Mouse (Mus musculus): ENCODE data around the gene Oca2. TPM values are rescaled to one million over a fixed set of nuclear protein-coding genes. Genes with fewer than 3 reads are reported as not detected.

Gene Oca2
- polyA plus RNA-seq, 1 experiment from 2014 or later: not detected

DNA sequence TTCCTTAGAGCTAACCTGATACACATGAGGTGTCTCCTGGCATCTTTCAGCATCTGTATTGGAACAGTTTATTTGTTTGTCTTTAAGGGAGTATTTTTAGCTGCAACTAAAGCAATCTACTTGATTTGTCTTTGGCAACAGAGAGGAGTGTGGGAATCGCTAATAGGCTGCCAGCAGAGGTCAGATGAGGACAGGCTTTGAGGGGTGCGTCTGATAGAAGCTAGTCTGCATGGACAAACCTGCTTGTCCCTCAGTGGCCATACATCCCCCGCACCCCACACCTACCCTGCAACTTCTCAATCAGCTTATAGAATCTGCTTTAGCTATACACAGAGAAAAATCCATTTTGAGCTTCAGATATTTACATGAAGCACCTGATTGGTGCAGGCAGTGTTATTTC lies 109.0 kb downstream of the Oca2 start:
- H3K9ac ChIP-seq (replicated peaks): no peak overlapping the region
- ATAC-seq (no peak), DNase-seq (no peak)
- no peaks in the 10 kb centered on the region for H3K9me3 ChIP-seq (ENCODE audit: low read length)
- no peak overlapping the region for H3K4me2 ChIP-seq (ENCODE audit: low read depth, low read length)
- H3K36me3 ChIP-seq (replicated peaks; ENCODE audit: insufficient read depth, low read length): no peaks in the 10 kb centered on the region
- H3K27ac ChIP-seq (ENCODE audit: low read depth): no peak overlapping the region
- H3K27me3 ChIP-seq (ENCODE audit: insufficient read depth, low read length): no peaks in the 10 kb centered on the region
- no peaks in the 10 kb centered on the region for H3K4me1 ChIP-seq (ENCODE audit: insufficient read depth)
- TF ChIP-seq EP300 (IDR thresholded peaks at IDR 0.05; ENCODE audit: low read depth): no peak
- TF ChIP-seq CTCF (IDR thresholded peaks at IDR 0.05; ENCODE audit: low read depth): no peak
- H3K4me3 ChIP-seq (ENCODE audit: low read depth, low read length): no peak overlapping the region
- WGBS (ENCODE audit: insufficient replicate concordance): 45% methylated on average over 3 of the region's 3 CpGs

- no peak overlapping the region for H3K27ac ChIP-seq (ENCODE audit: low read depth)
- no peaks in the 10 kb centered on the region for H3K4me1 ChIP-seq (ENCODE audit: insufficient read depth)
- no peaks in the 10 kb centered on the region; the same call in 1 of the 2 replicates for H3K9me3 ChIP-seq (ENCODE audit: low read length)
- DNase-seq: no peak
- no peak overlapping the region for H3K4me3 ChIP-seq (ENCODE audit: low read depth, low read length)
- H3K4me2 ChIP-seq (ENCODE audit: low read depth, low read length): no peak overlapping the region
- TF ChIP-seq EP300 (IDR thresholded peaks at IDR 0.05; ENCODE audit: low read depth): no peak
- TF ChIP-seq CTCF (IDR thresholded peaks at IDR 0.05; ENCODE audit: low read depth): no peak
- H3K27me3 ChIP-seq (ENCODE audit: insufficient read depth, low read length): no peaks in the 10 kb centered on the region
- no peak for ATAC-seq
- no peak overlapping the region for H3K9ac ChIP-seq (replicated peaks)
- H3K36me3 ChIP-seq (replicated peaks; ENCODE audit: insufficient read depth, low read length): no peaks in the 10 kb centered on the region
- 68% methylated on average over 4 of the region's 4 CpGs for WGBS (ENCODE audit: insufficient replicate concordance)
Observed at GRCm38 (mm10) chr7:56356658-56357342, 117.2 kb downstream of the Oca2 start.

DNA sequence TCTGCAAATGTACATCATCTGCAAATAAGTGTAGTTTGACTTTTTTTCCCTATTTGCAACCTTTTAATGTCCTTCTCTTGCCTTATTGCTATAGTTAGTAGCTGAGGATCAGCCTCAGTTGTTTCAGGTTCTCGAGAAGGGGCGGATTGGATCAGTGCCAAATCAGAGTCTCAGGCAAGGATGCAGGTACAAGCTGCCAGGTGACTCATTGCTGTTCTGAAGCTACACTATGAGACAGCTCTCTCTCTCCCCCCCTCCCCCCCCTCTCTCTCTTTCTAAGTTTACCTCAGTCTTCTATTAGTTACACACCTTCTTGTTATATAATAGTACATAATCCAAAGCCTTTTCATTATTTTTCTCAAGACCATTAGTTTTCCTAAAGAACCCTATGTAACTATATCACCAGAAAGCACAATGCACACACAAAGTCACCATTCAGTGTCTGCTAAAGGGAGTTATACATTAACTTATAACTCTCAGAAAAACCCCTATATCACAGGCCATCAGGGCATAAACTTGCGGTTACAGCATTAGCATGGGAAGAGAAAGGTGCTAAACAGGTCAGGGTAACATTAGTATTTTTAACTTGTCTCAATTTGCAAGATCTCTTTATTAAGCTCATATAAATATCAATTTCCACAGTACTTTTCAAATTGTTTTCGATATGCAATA lies 142.3 kb downstream of the Oca2 start:
- Histone ChIP-seq H3K9ac (replicated peaks) (no peak overlapping the region), H3K4me2 (ENCODE audit: low read depth, low read length) (no peak overlapping the region), H3K4me1 (ENCODE audit: insufficient read depth) (no peaks in the 10 kb centered on the region), H3K9me3 (ENCODE audit: low read length) (no peaks in the 10 kb centered on the region), H3K27me3 (ENCODE audit: insufficient read depth, low read length) (no peaks in the 10 kb centered on the region), H3K36me3 (replicated peaks; ENCODE audit: insufficient read depth, low read length) (no peaks in the 10 kb centered on the region), H3K27ac (ENCODE audit: low read depth) (no peak overlapping the region), H3K4me3 (ENCODE audit: low read depth, low read length) (no peak overlapping the region)
- TF ChIP-seq CTCF (IDR thresholded peaks at IDR 0.05; ENCODE audit: low read depth): no peak
- no peak for TF ChIP-seq EP300 (IDR thresholded peaks at IDR 0.05; ENCODE audit: low read depth)
- DNase-seq: no peak
- ATAC-seq: no peak
- 70% methylated on average over 4 of the region's 4 CpGs for WGBS (ENCODE audit: insufficient replicate concordance)

DNA sequence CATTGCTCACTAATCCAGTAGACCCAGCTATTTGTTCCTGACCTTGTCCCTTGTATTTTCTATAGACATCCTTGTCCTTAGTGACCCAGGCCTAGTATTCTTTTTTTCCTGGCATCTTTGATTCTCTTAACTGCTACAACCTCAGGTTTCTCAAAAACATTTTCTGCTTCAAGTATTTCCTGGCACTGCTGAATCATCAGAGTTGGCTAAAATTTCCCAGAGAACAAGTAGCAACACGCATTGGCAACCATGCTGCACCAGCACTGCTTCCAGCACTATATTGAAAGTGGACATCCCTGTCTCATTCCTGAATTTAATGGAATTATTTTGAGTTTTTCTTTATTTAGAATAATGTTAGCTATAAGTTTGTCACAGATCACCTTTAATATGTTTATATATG lies 143.1 kb downstream of the Oca2 start:
- H3K9ac ChIP-seq (replicated peaks): no peak overlapping the region
- WGBS (ENCODE audit: insufficient replicate concordance): 64% methylated on average over 1 of the region's 1 CpGs
- TF ChIP-seq CTCF (IDR thresholded peaks at IDR 0.05; ENCODE audit: low read depth) (no peak), EP300 (IDR thresholded peaks at IDR 0.05; ENCODE audit: low read depth) (no peak)
- H3K9me3 ChIP-seq (ENCODE audit: low read length): no peaks in the 10 kb centered on the region
- no peaks in the 10 kb centered on the region for H3K36me3 ChIP-seq (replicated peaks; ENCODE audit: insufficient read depth, low read length)
- no peak overlapping the region for H3K4me2 ChIP-seq (ENCODE audit: low read depth, low read length)
- H3K4me3 ChIP-seq (ENCODE audit: low read depth, low read length): no peak overlapping the region
- DNase-seq: no peak
- ATAC-seq: no peak
- no peaks in the 10 kb centered on the region for H3K27me3 ChIP-seq (ENCODE audit: insufficient read depth, low read length)
- no peak overlapping the region for H3K27ac ChIP-seq (ENCODE audit: low read depth)
- H3K4me1 ChIP-seq (ENCODE audit: insufficient read depth): no peaks in the 10 kb centered on the region

DNA sequence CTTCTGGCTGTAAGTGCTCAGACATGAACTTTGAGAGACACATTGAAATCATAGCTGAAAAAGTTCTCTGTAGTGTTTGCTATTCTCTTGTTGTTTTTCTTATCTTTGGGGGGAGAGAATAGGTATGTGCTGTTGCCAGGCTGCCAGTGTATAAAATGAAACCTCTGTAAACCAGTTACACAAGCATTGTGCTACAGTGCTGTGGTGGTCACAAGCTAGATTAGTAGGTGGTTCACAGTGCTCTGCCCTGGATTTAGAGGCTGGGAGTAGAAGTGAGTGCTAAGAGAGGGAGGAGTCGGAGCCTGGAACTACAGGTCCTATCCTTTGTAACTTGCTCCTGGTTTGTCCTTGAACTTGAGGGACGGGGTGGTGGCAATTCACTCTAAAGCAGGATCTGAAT lies 148.7 kb downstream of the Oca2 start:
- Histone ChIP-seq H3K4me3 (ENCODE audit: low read depth, low read length) (no peak overlapping the region), H3K27me3 (ENCODE audit: insufficient read depth, low read length) (no peaks in the 10 kb centered on the region), H3K9ac (replicated peaks) (no peak overlapping the region), H3K4me1 (ENCODE audit: insufficient read depth) (no peaks in the 10 kb centered on the region), H3K36me3 (replicated peaks; ENCODE audit: insufficient read depth, low read length) (no peaks in the 10 kb centered on the region), H3K27ac (ENCODE audit: low read depth) (no peak overlapping the region), H3K9me3 (ENCODE audit: low read length) (no peaks in the 10 kb centered on the region), H3K4me2 (ENCODE audit: low read depth, low read length) (no peak overlapping the region)
- no peak for TF ChIP-seq EP300 (IDR thresholded peaks at IDR 0.05; ENCODE audit: low read depth)
- no peak for TF ChIP-seq CTCF (IDR thresholded peaks at IDR 0.05; ENCODE audit: low read depth)
- ATAC-seq: no peak
- DNase-seq: no peak
- 59% methylated on average over 2 of the region's 2 CpGs for WGBS (ENCODE audit: insufficient replicate concordance)

DNA sequence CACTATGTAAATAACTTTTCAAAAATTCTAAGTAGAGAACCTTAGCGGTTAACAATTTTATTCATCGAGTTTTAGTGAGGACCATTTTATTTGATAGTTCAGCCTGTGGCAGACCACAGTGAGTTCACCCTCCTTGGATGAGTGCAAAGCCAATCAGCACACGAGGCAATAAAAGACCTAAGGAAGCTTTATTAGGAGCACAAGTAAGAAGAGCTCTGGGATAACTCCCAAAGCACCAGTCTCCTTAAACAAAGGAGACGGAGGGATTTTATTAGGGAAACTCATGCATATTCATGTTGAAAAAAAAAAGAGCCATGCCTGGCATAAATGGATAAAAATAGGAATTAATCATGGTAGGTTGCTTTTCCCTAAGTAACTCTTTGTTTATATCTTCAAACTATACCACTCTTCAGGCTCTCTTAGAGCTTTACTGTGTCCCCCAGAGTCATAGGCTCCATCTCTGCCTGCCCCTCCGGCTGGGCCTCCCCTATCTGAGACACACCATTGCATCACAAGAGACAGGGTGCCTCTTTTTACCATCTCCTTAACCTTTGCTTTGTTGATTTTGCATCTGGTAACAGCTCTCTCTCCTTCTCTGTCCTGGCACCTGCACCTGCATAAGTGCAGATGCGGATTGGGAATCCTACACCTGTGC lies 178.7 kb downstream of the Oca2 start:
- Histone ChIP-seq H3K4me3 (ENCODE audit: low read depth, low read length) (no peak overlapping the region), H3K4me1 (ENCODE audit: insufficient read depth) (no peaks in the 10 kb centered on the region), H3K4me2 (ENCODE audit: low read depth, low read length) (no peak overlapping the region), H3K27me3 (ENCODE audit: insufficient read depth, low read length) (no peaks in the 10 kb centered on the region), H3K9me3 (ENCODE audit: low read length) (no peaks in the 10 kb centered on the region), H3K27ac (ENCODE audit: low read depth) (no peak overlapping the region), H3K9ac (replicated peaks) (no peak overlapping the region), H3K36me3 (replicated peaks; ENCODE audit: insufficient read depth, low read length) (no peaks in the 10 kb centered on the region)
- DNase-seq (no peak), ATAC-seq (no peak)
- no peak for TF ChIP-seq EP300 (IDR thresholded peaks at IDR 0.05; ENCODE audit: low read depth)
- 59% methylated on average over 6 of the region's 6 CpGs for WGBS (ENCODE audit: insufficient replicate concordance)
